Mouse (Mus musculus) left cerebral cortex, adult 2 months (tissue): Measurements from ENCODE around the gene Slc10a1. TPM values are rescaled to one million over a fixed set of nuclear protein-coding genes. Genes with fewer than 3 reads are reported as not detected.
A peak's percentile ranks its signal among the peaks of the same experiment; 100 is the strongest.

Experiments used
- DNase-seq, 2 experiments: peaks; one replicate each; pipeline ENCODE4 v3.0.0; 2021 to 2022; ENCODE audit warnings: low spot score in 2 of 2, mixed read lengths in 1 of 2; ENCODE audit errors: extremely low spot score in 1 of 2
- H3K27ac ChIP-seq: fragments of 200-600 bp; 2 replicates; pipeline ENCODE4 v1.8.1; 2022
- H3K4me3 ChIP-seq: fragments of 200-600 bp; 2 replicates; pipeline ENCODE4 v1.8.1; 2022
- CTCF ChIP-seq: fragments of 200-600 bp; IDR thresholded peaks from 2 replicates; pipeline ENCODE4 v1.8.1; 2022; ENCODE audit warnings: antibody characterized with exemption, mild to moderate bottlenecking, moderate library complexity
- intact Hi-C: fragments of 180-260 bp; cut with DNase I; formaldehyde crosslinking; loops from one replicate; pipeline ENCODE4 v1.15.1; 2025
- total RNA-seq, 2 experiments: library from RNA; stranded (reverse); gene quantifications; 2 replicates each; pipeline ENCODE4 v1.2.3; 2021

Slc10a1 gene
- total RNA-seq, 2 experiments from 2014 or later: not detected

DNA sequence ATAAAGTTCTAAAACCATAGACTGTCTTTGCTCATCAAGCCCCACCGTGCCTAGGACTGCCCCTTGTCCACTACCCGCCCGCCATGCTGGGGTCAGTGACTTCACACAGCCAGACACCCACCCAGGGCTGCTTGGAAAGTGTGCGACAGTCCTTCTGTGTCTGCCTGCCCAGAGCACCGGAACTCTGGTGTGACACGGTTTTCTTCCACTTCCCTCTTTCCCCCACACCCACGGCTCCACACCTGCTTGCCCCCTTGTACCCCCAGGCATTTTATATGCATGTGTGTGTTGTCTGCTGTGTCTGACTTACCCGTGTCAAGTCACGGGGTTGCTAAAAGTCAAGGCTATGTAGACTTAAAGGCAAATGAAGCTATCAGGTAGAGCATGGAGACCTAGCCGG is 23.3 kb upstream of the Slc10a1 start:
- DNase-seq: no peak
- no peak overlapping the region for H3K27ac ChIP-seq
- no peak overlapping the region for H3K4me3 ChIP-seq
- TF ChIP-seq CTCF: no peak
- intact Hi-C loops: no loop called here

GRCm38 (mm10) chr12:80990901-80991445 is 22.5 kb upstream of the Slc10a1 start:
- no peak overlapping the region for H3K4me3 ChIP-seq
- no peak for DNase-seq
- intact Hi-C loops: no loop called here
- TF ChIP-seq CTCF: no peak
- H3K27ac ChIP-seq: no peak overlapping the region

DNA sequence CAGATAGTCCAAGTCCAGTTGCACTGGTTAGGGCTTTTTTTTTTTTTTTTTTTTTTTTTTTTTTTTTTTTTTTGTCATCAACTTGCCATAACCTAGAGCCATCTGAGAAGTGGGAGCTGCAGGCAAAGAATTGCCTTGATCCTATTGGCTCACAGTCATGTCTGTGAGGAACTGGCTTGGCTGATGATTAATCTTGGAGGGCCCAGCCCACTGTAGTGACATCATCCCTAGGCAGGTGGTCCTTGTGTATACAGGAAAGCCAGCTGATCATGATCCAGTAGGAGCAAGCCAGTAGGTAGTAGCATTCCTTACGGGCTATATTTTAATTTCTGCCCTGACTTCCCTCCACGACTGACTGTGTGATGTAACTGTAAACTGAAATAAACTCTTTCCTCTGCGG is 19.8 kb upstream of the Slc10a1 start:
- intact Hi-C loops: loop anchor here (10.0 kb wide), 1 partner anchor 587 kb away; no protein-coding TSS in a partner anchor
- DNase-seq: no peak
- no peak overlapping the region for H3K27ac ChIP-seq
- no peak overlapping the region for H3K4me3 ChIP-seq
- no peak for TF ChIP-seq CTCF

DNA sequence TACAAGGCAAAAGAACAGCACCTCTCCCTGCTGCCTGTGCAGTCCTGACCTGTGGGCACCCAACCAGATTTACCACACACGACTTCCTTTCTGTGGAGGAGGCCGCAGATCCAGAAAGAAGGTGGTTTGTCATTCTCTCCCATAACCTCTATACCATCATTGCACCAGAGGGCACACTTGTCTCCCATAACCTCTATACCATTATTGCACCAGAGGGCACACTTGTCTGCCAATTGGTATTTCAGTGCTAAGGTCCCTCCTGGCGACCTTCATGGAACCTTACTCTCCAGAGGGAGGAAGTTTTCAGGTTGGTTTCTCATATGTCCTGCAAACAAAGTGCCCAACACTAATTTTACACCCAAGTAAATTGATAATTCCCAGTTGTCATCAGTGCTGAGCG is 18.1 kb upstream of the Slc10a1 start:
- no peak for DNase-seq
- intact Hi-C loops: loop anchor here (10.0 kb wide), 1 partner anchor 588 kb away; no protein-coding TSS in a partner anchor
- no peak overlapping the region for H3K4me3 ChIP-seq
- H3K27ac ChIP-seq: no peak overlapping the region
- no peak for TF ChIP-seq CTCF

DNA sequence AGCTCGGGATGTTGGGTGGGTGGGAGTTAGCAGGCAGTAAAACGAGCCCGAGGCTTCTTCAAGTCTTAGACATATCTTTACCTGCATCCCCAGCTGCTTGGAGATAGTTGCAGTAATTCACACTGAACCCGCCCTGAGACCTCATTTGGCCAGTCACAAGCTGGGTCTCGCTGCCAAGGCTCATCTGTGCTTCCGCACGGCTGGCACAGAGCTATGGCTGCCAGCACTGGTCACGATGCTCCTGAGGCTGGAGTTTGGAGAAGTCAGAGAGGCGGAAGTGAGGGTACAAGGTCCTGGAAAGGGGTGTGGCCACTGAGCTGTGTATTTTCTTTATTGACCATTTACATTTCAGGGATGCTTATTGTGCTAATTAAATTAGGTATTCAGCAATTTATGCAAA is 15.2 kb upstream of the Slc10a1 start:
- no peak for TF ChIP-seq CTCF
- no peak overlapping the region for H3K4me3 ChIP-seq
- intact Hi-C loops: loop anchor here (5.0 to 10.0 kb wide), 3 partner anchors 591 to 804 kb away; no protein-coding TSS in a partner anchor
- H3K27ac ChIP-seq: no peak overlapping the region
- DNase-seq: no peak

GRCm38 (mm10) chr12:80982326-80982725 is 13.8 kb upstream of the Slc10a1 start:
- DNase-seq: peak; percentile 72 to 81
- intact Hi-C loops: loop anchor here (1.0 to 10.0 kb wide), 5 partner anchors 200 to 805 kb away; no protein-coding TSS in a partner anchor
- Histone ChIP-seq H3K27ac (no peak overlapping the region), H3K4me3 (no peak overlapping the region)
- peak; percentile 97 for TF ChIP-seq CTCF

GRCm38 (mm10) chr12:80975939-80976671 is 7.6 kb upstream of the Slc10a1 start:
- H3K4me3 ChIP-seq: no peak overlapping the region
- no peak for DNase-seq
- intact Hi-C loops: no loop called here
- no peak for TF ChIP-seq CTCF
- H3K27ac ChIP-seq: no peak overlapping the region

GRCm38 (mm10) chr12:80971756-80972155 is 3.3 kb upstream of the Slc10a1 start:
- TF ChIP-seq CTCF: no peak
- Histone ChIP-seq H3K27ac (no peak overlapping the region), H3K4me3 (no peak overlapping the region)
- DNase-seq: no peak
- intact Hi-C loops: no loop called here

DNA sequence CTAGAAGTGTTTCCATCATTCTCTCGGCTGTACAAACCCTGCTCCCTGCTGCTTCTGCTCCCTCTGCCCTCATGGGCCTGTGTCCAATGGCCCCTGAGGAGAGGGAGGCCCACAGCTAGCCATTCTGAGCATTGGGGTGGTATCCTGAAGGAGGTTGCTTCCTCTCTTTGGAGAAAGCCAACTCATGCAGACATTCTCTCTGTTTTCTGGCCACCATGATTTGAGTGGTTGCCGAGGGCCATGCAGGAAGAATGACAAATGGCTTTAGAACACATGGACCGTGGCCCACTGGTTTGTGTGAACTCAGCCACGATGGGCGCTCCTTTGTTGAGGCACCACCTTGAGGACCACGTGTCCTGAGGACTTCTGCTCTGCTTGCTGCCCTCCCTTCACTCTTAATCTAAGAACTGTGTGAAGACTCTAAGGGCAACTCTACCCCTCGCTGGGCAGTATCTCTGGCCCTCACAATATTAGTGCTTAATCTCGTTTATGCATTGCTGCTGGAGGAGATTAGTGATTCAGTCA is 1.7 kb upstream of the Slc10a1 start:
- intact Hi-C loops: no loop called here
- peak in 1 of 2 experiments; percentile 3 for DNase-seq
- Histone ChIP-seq H3K4me3 (no peak overlapping the region), H3K27ac (no peak overlapping the region)
- TF ChIP-seq CTCF: no peak

- no peak overlapping the region for H3K4me3 ChIP-seq
- intact Hi-C loops: no loop called here
- no peak for DNase-seq
- no peak for TF ChIP-seq CTCF
- no peak overlapping the region for H3K27ac ChIP-seq
Observed at GRCm38 (mm10) chr12:80967918-80968317, 587 bp downstream of the Slc10a1 start.

DNA sequence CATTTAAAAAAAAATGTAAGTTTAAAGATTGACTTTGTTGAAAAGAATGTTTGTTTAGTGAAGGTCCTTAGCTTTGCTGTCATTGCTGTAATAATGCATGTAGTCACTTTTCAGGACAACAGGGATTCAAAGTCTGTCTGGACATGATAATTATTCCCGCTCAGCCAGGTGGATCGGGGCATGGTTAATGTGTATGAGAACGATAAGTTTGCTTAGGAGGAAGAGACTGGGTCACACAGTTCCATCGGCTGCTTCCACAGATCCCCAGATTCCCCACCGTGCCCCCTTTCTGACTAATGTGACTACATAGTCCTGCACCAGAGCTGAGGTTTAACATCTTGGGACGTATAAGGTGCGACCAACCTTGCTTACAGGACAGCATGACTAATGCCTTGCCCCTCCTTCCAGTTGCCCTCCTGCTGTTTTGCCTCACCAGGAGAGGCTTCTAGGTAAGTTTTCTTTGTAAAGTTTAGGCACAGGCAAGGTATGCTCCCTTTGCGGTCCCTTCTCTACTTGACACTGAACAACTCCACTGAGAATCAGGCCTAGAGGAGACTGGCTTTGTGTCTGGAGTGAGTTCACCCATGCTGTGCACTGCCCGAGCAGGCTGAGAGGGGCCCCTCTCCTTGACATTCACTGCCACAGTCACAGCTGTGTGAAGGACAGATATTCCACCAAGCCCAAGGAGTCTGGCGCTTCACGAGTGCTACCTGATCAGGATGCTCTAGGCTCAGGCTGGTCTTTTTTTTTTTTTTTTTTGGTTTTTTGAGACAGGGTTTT is 2.3 kb downstream of the Slc10a1 start:
- no peak for TF ChIP-seq CTCF
- H3K4me3 ChIP-seq: no peak overlapping the region
- DNase-seq: no peak
- H3K27ac ChIP-seq: no peak overlapping the region
- intact Hi-C loops: no loop called here

DNA sequence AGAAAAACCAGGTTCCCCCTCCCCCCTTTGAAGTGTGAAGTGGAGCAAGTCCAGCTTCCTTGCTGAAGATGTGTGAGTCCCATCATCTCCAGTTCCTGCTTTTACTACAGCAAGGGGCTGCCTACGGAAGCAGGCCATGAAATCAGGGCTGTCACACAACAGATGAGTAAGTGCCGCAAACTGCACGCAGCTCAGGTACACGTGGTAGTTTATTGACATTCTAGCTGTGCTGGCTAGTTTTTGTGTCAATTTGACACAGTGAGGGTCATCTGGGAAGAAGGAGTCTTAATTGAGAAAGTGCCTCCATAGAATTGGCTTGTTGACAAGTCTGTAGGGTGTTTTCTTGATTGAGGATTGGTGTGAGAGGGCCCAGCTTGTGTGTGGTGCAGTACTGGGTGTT is 5.9 kb downstream of the Slc10a1 start:
- intact Hi-C loops: no loop called here
- Histone ChIP-seq H3K27ac (no peak overlapping the region), H3K4me3 (no peak overlapping the region)
- no peak for DNase-seq
- no peak for TF ChIP-seq CTCF
